Mouse (Mus musculus): ENCODE measurements at regions not wholly inside any gene's neighbourhood (a gene's known extent, or its start where the extent isn't known, plus 50 kb on each side); places are given as distances from the start of the nearest gene placed in this dataset.

DNA sequence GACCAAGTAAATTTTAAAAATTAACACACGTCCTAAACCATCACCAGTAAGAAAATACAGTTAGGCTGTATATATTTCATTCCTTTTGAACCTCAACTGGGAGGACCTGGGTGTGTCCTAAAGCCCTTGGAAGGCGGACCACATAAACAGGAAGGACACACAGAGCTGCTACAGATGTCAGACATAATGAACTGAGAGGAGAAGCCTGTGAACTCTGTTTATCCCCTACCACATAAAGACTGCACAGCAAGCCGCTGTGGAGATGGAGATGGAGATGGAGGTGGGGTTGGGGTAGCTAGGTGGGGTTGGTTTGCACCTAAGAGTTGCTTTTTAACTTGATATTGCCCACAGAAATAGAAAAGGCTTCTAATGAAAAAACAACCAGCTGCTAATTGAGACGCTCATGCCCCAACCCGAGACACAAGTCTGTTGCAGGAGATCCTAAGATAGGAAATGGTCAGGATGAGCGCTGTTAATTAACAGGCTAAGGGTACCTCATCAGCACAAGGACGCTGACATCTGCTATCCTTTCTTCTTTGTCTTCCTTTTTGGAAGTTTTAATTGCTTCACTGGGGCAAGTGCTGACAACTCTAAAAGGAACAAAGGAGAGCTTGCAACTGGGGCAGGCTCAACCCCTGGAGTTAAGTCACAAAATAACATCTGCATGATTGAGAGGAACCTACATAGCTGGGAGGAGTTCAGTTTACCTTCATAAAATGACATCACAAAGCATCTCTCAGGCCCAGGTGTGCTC lies 119.3 kb upstream of the Lyplal1 start:
- DNase-seq, result no peak

DNA sequence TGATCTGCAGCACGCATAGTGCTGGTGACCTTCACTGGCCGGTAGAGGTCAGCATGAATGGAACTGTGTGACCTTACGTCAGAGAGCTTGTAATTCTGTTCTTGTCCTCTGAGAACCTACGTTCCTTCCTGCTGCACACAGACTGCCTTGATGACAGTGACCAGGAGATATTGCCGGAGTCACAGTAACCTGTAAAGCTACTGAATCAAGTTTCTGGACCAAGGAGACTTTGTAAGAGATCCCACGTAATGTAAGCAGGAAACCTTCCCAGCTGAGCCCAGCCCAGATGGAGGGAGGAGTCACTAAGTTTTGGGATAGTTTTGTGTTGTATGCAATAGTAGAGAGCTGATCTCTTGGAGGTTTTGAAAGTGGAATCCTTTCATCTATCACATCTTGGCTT lies 117.4 kb upstream of the Lyplal1 start:
- DNase-seq, result no peak

DNA sequence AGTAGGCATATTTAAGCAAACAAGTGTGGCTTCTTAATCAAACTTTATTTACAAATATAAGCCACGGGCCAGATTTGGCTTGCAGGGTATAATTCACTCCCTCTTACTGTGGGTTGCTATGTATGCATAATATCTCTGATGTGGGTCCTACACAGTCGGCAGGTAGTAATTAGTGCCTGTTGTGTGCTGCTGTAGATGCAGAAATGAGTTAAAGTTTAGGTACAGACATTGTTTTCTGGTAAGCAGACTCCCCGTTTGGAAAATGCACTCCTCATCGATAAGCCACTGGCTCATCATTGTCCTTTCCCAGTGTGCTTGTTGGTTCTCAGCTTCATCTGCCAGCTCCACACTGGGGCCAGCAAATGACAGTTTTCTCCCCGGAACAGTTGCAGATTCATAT lies 113.4 kb upstream of the Lyplal1 start:
- DNase-seq, result no peak

DNA sequence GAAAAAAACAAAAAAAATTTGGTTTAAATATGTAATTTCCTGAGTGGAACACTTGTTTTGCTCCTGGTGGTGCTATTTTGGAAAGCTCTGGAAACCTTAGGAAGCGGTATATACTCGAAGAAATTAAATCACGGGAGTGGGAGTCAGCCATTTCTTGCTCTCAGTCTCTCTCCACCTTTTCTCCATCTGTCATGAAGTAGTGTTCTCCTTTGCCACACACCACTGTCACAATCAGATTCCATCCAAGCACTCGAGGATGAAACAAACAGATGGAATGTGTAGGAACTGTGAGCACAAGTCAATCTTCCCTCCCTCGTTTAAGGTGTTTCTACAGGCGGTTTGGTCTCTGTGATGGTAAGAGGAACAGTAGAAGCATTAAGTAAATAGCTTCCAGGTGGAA lies 112.7 kb upstream of the Lyplal1 start:
- no peak for DNase-seq

- peak; percentile 38 to 42 for DNase-seq
Observed at GRCm38 (mm10) chr1:186228396-186228795, 111.3 kb upstream of the Lyplal1 start.

GRCm38 (mm10) chr1:186224231-186224630 lies 107.1 kb upstream of the Lyplal1 start:
- no peak for DNase-seq

- no peak for DNase-seq
Observed at GRCm38 (mm10) chr1:186223417-186223816, 106.3 kb upstream of the Lyplal1 start.

DNA sequence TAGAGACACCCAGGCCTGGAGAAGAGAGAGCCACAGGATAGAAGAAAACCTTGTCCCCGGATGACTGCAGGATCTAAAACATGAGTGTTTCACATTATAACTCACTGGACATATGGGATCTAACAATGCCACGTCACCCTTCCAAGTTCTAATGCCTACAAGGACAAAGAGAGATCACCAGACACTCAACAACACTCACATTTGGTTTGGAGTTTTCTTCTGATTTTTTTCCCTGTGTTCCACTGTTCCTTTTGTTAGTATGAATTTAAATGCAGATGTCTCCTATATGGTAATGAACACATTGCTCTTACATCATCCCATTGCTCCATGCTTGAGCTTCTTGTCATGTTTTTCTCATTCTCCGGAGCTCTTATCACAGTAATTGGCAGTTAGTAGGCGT lies 101.9 kb upstream of the Lyplal1 start:
- no peak for DNase-seq

DNA sequence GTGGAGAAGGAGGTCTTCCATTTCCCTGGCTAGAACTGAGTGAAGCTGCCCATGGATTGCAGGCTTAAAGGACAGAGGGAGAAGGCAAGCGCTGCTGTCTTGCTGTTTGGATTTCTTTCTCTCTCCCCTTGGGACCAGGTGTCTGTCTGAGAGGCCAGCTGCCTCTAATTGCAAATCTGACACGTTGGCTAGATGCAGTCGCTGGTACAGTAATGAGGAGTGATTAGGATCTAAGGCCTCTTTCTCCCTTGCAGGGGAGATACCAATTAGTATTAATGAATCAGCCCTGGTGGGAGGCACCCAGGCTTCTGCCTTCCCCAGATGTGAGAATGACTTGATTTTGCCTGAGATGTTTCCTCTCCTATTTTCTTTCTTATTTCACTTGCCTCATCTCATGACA lies 100.1 kb upstream of the Lyplal1 start:
- DNase-seq, result no peak

- no peak for DNase-seq
Observed at GRCm38 (mm10) chr1:186204151-186204550, 87.0 kb upstream of the Lyplal1 start.

GRCm38 (mm10) chr1:186202536-186202935 lies 85.4 kb upstream of the Lyplal1 start:
- DNase-seq, result no peak

DNA sequence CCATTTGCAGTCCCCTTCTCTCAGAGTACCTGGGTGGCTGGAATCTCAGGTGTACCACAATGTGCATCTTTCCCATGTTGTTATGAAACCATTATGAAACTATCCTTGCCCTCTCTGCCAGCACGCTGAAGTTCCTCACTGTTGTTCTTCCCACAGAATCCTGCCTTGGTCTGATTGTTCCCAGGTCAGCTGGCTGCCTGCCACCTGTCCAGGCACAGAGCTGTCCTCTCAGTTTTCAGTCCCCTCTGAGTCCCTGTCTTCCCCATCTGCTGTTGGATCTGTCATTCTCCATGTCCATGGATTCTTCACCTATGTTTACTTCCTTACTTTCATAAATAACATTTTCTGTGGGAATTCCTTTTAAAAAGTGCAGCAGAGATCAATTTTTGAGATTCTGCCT lies 81.3 kb upstream of the Lyplal1 start:
- DNase-seq, result no peak

DNA sequence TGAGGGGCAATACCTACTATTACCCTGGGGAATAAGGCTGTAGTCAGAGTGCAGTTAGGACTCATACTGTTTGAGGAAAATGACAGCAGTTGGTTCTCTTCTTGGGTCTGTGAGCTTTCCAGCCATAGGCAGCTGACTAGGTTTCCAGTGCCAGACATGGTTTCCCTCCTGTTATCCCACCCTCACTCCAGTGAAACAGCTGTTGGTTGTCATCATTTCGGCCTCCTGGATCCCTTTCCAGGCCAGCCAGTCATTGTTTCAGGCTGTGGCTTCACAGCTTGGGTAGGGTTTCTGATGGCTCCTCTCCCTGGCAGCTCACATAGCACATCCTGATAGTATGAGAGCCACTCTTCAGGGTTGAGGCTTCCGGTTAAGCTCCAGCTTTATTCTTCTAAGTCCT lies 79.9 kb upstream of the Lyplal1 start:
- peak; percentile 62 to 74 for DNase-seq

DNA sequence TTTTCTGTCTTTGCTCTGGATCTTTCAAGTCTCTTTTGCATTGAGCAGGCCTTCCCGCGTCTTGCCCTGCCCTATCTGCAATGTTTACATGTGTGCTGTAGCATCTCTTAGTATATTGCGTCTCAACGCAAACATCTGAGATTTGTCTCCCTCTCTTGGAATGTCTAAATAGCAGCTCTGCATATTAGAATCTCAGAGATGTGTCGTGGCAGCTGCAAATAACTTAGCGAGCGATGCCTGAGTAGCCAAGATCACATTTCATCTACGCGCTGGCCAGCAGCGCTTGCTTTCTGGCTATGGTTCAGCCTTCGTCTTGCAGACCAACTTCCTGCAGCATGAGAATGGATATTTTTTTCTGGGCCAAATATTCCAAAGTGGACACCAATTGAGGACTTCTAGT lies 72.3 kb upstream of the Lyplal1 start:
- peak; percentile 58 to 64 for DNase-seq

GRCm38 (mm10) chr1:186187372-186187771 lies 70.3 kb upstream of the Lyplal1 start:
- DNase-seq, result no peak

DNA sequence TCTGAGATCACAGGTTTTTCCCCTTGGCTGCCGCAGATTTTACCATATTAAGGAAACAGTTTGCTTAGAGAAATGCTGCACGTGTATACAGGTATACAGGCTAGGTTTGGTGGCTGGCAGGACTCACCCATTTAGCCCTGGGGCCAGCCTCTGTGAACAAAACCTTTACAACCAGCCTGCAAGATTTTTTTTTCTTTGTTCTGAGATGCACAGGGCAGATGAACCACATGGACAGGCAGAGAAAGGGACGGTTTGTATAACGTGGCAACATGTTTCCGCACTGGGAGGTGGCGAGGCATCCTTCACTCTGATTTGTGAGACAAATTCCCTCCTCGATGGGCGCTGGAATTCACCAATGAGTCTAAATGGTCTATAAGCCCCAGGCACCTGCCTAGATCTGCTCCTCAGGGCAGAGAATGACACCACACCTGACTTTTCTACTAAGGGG lies 66.1 kb upstream of the Lyplal1 start:
- DNase-seq, result peak in 1 of 2 experiments; percentile 18

- peak; percentile 59 to 66 for DNase-seq
Observed at GRCm38 (mm10) chr1:186182498-186183203, 65.5 kb upstream of the Lyplal1 start.

DNA sequence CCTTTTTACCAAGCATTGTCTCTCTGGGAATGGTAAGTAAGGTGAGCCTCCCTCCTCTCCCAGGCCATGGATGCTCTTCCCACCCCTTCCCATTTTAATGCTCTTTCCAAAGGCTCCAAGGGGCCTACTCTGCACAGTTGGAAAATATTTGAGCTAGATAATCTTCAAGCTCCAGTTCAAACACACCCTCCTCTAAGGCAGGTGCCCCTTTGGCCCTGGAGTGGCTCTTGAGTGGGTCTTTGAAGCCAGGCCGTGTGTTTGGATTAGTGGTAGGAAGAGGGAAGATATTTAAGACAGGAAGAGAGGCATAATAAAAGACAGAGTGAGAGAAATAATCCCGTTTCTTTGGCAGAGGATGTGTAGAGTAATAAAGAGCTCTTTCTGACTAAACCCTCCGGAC lies 59.9 kb upstream of the Lyplal1 start:
- no peak for DNase-seq

GRCm38 (mm10) chr1:186173472-186174014 lies 56.4 kb upstream of the Lyplal1 start:
- DNase-seq, result no peak

DNA sequence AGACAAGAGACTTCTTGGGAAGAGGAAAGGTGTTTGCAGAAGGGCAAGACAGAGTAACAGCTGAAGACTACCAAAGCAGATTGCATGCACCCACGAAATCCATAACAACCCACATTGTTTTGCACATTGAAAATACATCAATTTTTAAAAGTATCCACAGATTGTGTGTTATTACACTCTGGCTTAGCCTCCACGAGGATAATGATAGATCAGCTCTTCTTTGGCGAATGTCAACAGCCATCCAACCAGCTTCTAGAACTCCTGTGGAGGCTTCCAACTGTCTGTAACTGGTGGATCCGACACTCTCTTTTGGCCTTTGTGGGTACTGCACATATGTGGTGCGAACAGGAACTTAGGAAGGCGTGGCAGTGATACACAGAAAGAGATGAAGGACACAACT lies 54.6 kb upstream of the Lyplal1 start:
- DNase-seq, result no peak

Data from heart, adult 18-20 months (tissue).